Mouse (Mus musculus): ENCODE results near the gene Parp8.

GRCm38 (mm10) chr13:116949056-116949455, 76.3 kb downstream of the Parp8 start:
- TF ChIP-seq CTCF (IDR thresholded peaks at IDR 0.05; ENCODE audit: low read depth, low read length), result no peak
- TF ChIP-seq POLR2AphosphoS5 (IDR thresholded peaks at IDR 0.05; ENCODE audit: insufficient replicate concordance, low read depth, low read length), result no peak
